Mouse (Mus musculus) regulatory T cell (primary cell): ENCODE data around the gene Mafg.
"Not testable (repeated sequence)": the region's sequence is repeated elsewhere in the genome, so short reads cannot be mapped to it uniquely, and the experiment has no call there.

Experiments used
- in situ Hi-C: fragments of 300-600 bp; cut with MboI, MseI; formaldehyde crosslinking; loops from one replicate; pipeline ENCODE4 v1.15.1; 2025; ENCODE audit warnings: high pct_unique_total_duplicates

Mafg gene

DNA sequence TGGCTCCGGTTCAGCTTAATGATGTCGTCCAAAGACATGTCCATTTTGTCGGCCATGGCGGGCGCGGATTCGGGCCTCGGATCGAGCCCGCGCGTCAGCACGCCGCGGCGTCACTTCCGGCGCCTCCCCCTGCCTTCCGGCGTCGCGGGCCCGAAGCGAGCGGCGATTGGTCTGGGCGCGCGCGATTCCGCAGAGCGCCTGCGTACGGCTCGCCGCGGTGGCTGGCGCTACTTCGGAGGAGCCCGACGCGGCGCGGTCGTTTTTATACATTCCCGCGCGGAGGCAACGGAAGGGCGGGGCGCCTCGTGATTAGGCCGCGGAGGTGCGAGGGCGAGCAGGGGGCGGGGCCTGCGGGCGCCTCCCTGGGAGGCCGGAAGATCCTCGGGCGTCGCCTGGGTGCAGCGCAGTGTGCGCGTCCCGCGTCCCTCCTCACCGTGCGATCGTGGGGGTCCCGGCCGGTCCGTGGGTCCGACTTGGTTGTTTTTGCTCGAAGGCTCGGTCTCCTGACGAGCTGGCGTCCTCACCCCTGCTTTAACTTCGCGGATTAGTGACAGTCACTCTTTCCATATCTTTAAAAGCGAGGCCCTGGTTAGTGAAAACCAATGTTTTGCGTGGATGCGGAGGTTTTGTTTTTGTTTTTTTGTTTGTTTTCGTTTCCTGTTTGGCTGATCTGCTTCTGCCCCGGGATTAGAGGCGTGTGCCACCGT, 35.0 kb downstream of the Mafg start, which contains the start of the genes Alyref and Anapc11:
Gene Alyref, minus strand, starts transcription at position 83 of the 707 bp plus-strand sequence.
Gene Anapc11, plus strand, starts transcription at position 139 of the 707 bp plus-strand sequence.
- in situ Hi-C loops = no loop called here

DNA sequence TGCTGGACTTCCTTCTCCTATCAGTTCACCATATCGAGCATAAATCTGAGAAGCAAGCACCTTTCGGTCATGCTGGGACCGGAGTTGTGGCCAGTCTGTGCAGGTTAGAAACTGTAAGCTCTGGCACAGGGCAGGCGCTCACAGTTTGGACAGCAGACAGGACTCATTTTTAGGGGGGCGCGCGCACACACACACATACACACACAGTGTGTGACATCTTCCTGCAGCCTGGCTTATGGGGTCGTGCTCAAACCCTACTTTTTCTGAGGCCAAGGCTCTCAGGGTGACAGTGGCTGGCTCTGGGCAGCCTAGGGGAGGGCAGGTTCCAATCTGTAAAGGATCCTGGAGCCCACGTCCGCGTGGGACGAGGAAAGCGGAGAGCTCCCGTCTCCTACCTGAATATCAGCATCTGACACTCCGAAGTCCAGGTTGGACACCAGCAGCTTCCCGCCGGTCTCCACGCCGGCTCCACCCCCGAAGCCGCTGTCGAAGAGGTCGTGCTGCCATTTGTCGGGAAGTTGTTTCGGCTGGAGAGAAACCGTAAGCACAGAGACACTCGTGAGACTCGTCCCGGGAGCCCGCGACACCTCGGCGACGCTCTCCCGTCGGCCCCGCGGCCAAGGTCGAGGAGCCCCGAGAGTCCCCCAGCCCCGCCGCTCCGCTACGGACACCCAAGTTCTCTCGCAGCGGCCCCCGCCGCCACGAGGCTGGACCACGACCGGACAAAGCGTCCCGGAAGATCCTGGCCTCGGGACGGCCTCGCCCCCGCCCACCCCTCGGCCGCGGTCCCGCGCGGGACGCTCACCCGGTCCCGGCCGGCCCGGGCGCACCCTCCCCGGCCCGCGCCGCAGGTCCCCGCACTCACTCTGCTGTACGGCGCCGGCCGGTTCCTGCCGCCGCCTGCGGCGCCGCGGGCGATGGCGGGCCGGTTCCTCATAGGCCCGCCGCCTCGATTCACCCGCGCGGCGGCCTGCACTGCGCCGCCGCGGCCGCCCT, 35.9 kb downstream of the Mafg start:
- in situ Hi-C loops = no loop called here

GRCm38 (mm10) chr11:120588531-120588930, 44.9 kb downstream of the Mafg start:
- in situ Hi-C loops = no loop called here

DNA sequence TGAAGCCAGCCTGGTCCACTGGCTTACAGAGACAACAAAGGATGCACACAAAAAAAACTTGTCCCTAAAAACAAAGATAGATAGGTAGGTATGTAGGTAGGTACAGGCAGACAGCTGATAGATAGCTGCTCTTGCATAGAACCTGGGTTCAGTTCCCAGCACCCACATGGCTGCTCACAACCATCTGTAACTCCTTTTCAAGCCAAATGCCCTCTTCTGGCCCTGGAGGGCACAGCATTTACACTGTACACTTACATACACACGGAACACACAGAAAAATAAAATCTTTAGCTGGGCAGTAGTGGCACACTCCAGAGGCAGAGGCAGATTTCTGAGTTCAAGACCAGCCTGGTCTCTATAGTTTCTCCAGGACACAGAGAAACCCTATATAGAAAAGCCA, 49.5 kb downstream of the Mafg start:
- in situ Hi-C loops = no loop called here

GRCm38 (mm10) chr11:120582982-120583293, 50.5 kb downstream of the Mafg start:
- in situ Hi-C loops = not testable (repeated sequence)

DNA sequence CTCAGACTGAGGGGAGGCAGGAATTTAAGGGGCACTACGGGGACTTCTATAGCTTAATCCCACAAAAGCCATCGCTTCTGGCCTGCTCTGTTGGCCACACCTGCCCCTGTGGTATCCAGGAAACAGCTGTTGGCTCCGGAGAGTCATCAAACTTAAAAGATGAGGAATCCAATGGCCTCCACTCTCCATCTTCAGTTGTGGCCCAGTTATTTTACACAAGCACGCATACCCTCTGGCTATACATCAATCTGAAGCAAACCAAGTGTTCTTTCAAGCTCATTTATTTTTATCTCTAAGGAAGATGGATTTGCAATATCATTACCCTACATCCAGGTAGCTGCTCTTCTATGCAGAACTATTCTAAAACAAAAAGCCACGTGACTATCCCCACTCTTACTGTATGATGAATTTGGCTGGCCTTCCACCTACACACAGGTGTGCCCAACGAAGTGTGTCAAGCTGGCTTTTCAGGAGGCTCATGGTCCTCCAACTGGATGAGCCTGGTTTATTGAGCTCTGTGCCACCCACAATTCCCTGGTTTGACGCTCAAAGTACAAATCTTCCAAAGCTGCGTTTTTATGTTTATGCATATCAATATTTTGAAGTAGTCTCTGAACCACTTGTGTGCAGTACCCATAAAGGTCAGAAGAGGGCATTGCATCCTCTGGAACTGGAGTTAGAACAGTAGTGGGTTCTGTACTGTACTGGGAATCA, 51.0 kb downstream of the Mafg start:
- in situ Hi-C loops = no loop called here

- in situ Hi-C loops = no loop called here
Observed at GRCm38 (mm10) chr11:120581490-120582267, 51.7 kb downstream of the Mafg start, which contains the start of gene Arhgdia. Gene Arhgdia, minus strand, starts transcription at chr11:120581624.

- in situ Hi-C loops = no loop called here
Observed at GRCm38 (mm10) chr11:120580871-120581331, 52.5 kb downstream of the Mafg start.

- in situ Hi-C loops = no loop called here
Observed at GRCm38 (mm10) chr11:120580190-120580589, 53.2 kb downstream of the Mafg start.

GRCm38 (mm10) chr11:120579316-120580107, 53.9 kb downstream of the Mafg start:
- in situ Hi-C loops = no loop called here

DNA sequence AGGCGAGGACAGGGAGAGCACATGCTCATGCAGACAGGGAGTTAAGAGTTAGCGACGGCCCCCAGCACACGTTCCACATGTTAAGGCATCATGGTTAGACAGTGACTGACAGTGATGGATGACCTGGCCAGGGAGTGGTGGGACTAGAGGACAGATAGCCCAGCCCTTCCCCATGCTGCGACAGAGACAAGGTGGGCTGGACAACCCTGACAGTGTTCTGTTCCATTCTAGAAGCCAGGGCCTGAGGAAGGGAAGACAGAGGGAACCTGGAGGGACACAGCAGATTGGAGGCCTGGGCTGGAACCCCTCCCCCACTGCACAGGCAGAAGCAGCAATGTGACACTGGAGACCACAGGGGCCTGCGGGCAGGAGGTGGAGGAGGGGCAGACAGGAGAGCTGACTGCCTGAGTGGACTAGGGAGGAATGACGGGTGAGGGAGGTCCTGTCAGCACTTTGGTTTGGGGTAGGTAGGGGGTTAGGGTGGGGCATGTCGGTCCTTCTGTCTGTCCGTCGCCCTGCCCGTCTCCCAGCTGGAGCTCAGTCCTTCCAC, 54.6 kb downstream of the Mafg start:
- in situ Hi-C loops = no loop called here

DNA sequence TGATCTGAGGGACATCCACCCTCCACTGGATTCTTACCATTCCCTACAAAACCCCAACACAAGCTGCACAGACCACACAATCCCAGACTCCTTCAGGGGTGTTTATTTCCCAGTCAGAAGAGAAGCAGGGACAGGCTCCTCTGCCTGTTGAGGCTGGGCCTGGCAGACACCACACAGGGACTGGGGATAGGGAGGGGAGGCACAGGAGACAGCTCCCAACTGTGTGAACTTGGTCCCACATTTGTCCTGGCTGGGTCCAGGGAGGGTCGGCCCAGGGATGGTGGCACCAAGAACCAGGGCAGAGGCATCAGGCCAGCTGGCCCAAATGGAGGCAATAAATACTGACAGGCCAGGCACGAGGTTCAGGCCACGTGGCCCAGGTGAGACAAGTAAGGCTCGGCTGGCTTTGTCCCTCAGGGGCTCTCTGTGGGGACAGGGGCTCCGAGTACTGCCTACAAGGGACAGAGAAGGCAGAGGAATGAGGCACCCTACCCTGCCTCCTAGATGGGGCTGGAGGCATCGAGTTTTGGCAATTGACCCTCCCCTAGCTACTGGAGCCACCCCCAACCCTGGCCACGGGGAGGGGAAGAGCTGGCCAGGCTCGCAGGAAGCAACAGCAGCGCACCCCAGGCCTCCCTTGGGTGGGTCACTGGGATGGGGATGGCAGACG, 55.2 kb downstream of the Mafg start:
- in situ Hi-C loops = no loop called here

DNA sequence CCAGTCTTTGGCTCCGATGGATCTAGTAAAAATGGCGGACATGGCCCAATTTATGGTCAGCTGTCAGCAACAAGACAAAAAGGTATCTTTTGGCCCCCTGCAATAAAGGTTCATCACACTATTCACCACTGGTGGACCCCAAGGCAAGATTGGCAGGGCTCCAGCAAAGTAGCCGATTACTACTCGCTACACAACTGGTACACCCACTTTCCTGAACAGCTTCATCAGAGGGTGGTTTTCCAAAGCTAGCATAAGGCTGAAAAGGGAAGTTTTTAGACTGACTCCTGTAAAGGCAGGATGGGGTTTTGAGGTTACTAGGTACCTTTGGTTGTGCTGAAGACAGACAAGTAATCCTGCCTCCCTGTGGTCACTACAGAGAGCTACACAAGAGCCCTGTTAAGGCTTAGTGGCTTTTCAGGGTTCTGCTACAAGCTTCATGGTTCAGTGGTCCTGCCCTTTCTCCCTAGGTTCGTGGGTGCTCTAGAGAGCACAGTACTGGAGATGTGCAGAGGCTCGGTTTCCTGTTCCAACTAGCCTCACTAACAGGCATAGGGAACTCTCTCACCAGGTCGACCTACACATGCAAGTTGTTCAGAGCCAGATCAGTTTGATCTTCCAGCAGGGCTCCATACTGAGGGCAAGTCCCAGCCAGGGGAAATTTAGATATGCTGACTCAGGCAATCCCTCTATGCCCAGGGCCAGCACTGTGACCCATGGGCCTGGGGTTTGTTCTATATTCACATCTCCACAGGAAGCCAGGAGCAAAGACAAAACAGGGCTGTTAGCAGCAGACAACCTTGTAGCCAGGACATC, 56.0 kb downstream of the Mafg start:
- in situ Hi-C loops = no loop called here

GRCm38 (mm10) chr11:120576365-120576981, 56.9 kb downstream of the Mafg start:
- in situ Hi-C loops = no loop called here

DNA sequence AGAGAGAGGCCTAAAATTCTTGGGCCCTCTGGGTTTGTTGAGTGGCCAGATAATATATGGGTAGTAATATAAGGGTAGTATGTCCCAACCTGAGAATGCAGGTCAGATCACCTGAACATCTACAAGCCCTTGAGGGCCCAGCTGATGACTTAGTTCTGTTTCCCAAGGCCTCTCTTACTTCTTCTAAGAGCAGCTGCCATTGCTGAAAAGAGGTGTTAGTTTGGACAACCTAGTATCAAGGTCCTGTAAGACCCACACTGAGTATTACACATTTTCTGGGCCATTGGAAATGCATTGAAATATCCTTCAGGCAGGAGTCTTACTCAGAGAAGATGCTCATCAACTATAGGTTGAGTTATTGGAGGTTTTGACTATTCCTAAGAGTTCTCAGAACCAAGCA, 57.5 kb downstream of the Mafg start:
- in situ Hi-C loops = no loop called here
